Mouse (Mus musculus): Measurements from ENCODE around the gene Olfr726. TPM values are rescaled to one million over a fixed set of nuclear protein-coding genes. Genes with fewer than 3 reads are reported as not detected.

The Olfr726 gene
- polyA plus RNA-seq (2015; fragmentation: Nextera tagmentation; extraction: Ambion mirVana), result not detected in 2 replicates

- H3K36me3 ChIP-seq (ENCODE audit: control insufficient read depth, insufficient read depth, low read length), result no peaks in the 10 kb centered on the region
- no peak within 1 kb of the TSS for H3K4me2 ChIP-seq (ENCODE audit: low read depth, low read length)
- no peaks in the 10 kb centered on the region for H3K4me1 ChIP-seq (ENCODE audit: control insufficient read depth, insufficient read depth, low read length)
- no peak within 1 kb of the TSS for H3K9ac ChIP-seq (ENCODE audit: low read length)
- ATAC-seq (ENCODE audit: insufficient read depth, low FRiP score), result no peak
- H3K4me3 ChIP-seq (replicated peaks; ENCODE audit: low read length), result no peak within 1 kb of the TSS
- H3K9me3 ChIP-seq (replicated peaks; ENCODE audit: control insufficient read depth, low read length), result no peaks in the 10 kb centered on the region
- H3K27me3 ChIP-seq (ENCODE audit: control insufficient read depth, insufficient read depth, low read length), result no peaks in the 10 kb centered on the region
- H3K27ac ChIP-seq (ENCODE audit: low read length), result no peak within 1 kb of the TSS
- WGBS, result 57% methylated on average over 1 of the region's 1 CpGs
These were observed at the start of gene Olfr726 for GRCm38 (mm10) chr14:50090853-50091252. Gene Olfr726, minus strand, starts transcription at chr14:50090953.

DNA sequence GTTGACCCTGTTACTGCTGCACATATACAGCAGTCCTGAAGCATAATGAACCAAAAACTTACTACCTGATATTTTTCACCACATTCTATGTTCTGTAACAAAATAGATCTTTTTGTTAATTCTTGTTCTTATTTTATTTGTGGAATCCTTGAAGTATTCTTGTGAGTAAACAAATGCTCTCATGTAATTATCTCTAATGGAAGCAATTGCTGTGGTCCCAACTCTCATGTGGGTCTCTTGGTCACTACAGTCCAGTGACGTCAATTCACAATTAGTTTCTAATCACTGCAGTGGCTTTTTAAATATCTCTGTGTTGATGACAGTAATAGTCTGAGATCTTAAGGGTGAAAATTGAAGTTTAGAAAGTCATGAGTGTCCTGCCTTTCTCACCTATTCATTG lies 32.1 kb upstream of the Olfr726 start, which contains the start of gene Olfr727:
TSS of gene Olfr727 (plus strand) at position 301 of the 400 bp plus-strand sequence.
- WGBS, result 78% methylated on average over 1 of the region's 1 CpGs

GRCm38 (mm10) chr14:50062733-50063104 lies 28.0 kb downstream of the Olfr726 start:
- Histone ChIP-seq H3K4me3 (replicated peaks; ENCODE audit: low read length) (peak overlapping the region; percentile 77), H3K9ac (ENCODE audit: low read length) (peak overlapping the region; percentile 78; the same call in 1 of the 2 replicates), H3K36me3 (ENCODE audit: control insufficient read depth, insufficient read depth, low read length) (no peaks in the 10 kb centered on the region), H3K9me3 (replicated peaks; ENCODE audit: control insufficient read depth, low read length) (no peaks in the 10 kb centered on the region), H3K4me1 (ENCODE audit: control insufficient read depth, insufficient read depth, low read length) (no peaks in the 10 kb centered on the region), H3K27ac (ENCODE audit: low read length) (no peak overlapping the region), H3K27me3 (ENCODE audit: control insufficient read depth, insufficient read depth, low read length) (no peaks in the 10 kb centered on the region), H3K4me2 (ENCODE audit: low read depth, low read length) (peak overlapping the region; percentile 70)
- under 1% methylated on average over 4 of the region's 4 CpGs for WGBS
- ATAC-seq (ENCODE audit: insufficient read depth, low FRiP score), result no peak

More for the DNA sequence above, 32.1 kb upstream of the Olfr726 start, which contains the start of gene Olfr727:
- Histone ChIP-seq H3K9ac (ENCODE audit: low read length) (no peak within 1 kb of the TSS), H3K4me2 (ENCODE audit: low read depth, low read length) (no peak within 1 kb of the TSS), H3K36me3 (ENCODE audit: control insufficient read depth, insufficient read depth, low read length) (no peaks in the 10 kb centered on the region), H3K4me1 (ENCODE audit: control insufficient read depth, insufficient read depth, low read length) (no peaks in the 10 kb centered on the region), H3K27me3 (ENCODE audit: control insufficient read depth, insufficient read depth, low read length) (no peaks in the 10 kb centered on the region), H3K4me3 (replicated peaks; ENCODE audit: low read length) (no peak within 1 kb of the TSS), H3K27ac (ENCODE audit: low read length) (no peak within 1 kb of the TSS), H3K9me3 (replicated peaks; ENCODE audit: control insufficient read depth, low read length) (no peaks in the 10 kb centered on the region)
- ATAC-seq (ENCODE audit: insufficient read depth, low FRiP score), result no peak

DNA sequence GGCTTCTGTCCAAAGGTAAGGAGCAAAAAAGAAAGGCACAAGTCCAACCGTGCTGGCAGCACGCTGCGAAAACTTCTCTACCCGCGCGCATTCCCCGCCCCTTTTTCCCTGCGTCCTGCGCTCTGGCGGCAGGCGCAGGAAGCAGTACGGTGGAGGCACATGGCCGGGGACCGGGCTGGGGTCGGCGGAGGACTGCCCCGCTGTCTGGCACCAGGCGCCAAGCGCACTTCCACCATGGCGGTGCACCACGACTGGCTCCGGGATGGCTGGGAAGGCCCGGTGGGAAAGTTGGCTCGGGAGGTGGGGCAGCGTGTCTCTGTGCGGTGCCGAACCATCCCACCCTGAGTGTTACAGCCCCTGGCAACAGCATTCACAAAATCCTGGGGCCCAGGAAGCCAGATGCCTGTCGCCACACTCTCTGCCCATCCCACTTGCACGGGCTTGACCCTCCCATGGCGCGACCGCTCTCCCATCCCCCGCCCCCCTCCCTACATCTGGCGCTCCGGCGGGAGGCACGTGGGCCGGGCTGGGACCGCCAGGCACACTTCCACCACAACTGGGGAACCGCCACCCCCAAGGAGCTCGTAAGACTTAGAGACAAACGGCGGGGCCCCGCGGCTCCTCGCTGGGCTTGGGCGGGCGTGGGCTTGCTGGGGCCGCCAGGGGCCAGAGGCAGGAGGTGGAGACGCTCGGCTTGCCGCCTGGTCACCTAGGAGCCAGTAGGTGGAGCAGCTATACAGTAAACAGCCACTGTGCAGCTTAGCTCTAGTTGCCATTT lies 28.6 kb downstream of the Olfr726 start:
- no peaks in the 10 kb centered on the region for H3K27me3 ChIP-seq (ENCODE audit: control insufficient read depth, insufficient read depth, low read length)
- 1% methylated on average over 52 of the region's 52 CpGs for WGBS
- H3K9me3 ChIP-seq (replicated peaks; ENCODE audit: control insufficient read depth, low read length), result no peaks in the 10 kb centered on the region
- H3K4me2 ChIP-seq (ENCODE audit: low read depth, low read length), result peak overlapping the region; percentile 70
- peak overlapping the region; percentile 78 for H3K9ac ChIP-seq (ENCODE audit: low read length)
- ATAC-seq (ENCODE audit: insufficient read depth, low FRiP score), result peak; percentile 96
- no peaks in the 10 kb centered on the region for H3K36me3 ChIP-seq (ENCODE audit: control insufficient read depth, insufficient read depth, low read length)
- H3K27ac ChIP-seq (ENCODE audit: low read length), result peak overlapping the region; percentile 86
- H3K4me3 ChIP-seq (replicated peaks; ENCODE audit: low read length), result peak overlapping the region; percentile 77
- no peaks in the 10 kb centered on the region for H3K4me1 ChIP-seq (ENCODE audit: control insufficient read depth, insufficient read depth, low read length)

GRCm38 (mm10) chr14:50061590-50061954 lies 29.2 kb downstream of the Olfr726 start:
- Histone ChIP-seq H3K27ac (ENCODE audit: low read length) (peak overlapping the region; percentile 86), H3K4me3 (replicated peaks; ENCODE audit: low read length) (peak overlapping the region; percentile 77), H3K36me3 (ENCODE audit: control insufficient read depth, insufficient read depth, low read length) (no peaks in the 10 kb centered on the region), H3K4me2 (ENCODE audit: low read depth, low read length) (peak overlapping the region; percentile 70), H3K9me3 (replicated peaks; ENCODE audit: control insufficient read depth, low read length) (no peaks in the 10 kb centered on the region), H3K4me1 (ENCODE audit: control insufficient read depth, insufficient read depth, low read length) (no peaks in the 10 kb centered on the region), H3K9ac (ENCODE audit: low read length) (peak overlapping the region; percentile 78), H3K27me3 (ENCODE audit: control insufficient read depth, insufficient read depth, low read length) (no peaks in the 10 kb centered on the region)
- WGBS, result 0% methylated on average over 13 of the region's 13 CpGs
- ATAC-seq (ENCODE audit: insufficient read depth, low FRiP score), result no peak

GRCm38 (mm10) chr14:50061179-50061578 lies 29.6 kb downstream of the Olfr726 start:
- no peaks in the 10 kb centered on the region for H3K27me3 ChIP-seq (ENCODE audit: control insufficient read depth, insufficient read depth, low read length)
- H3K9ac ChIP-seq (ENCODE audit: low read length), result peak overlapping the region; percentile 78
- H3K36me3 ChIP-seq (ENCODE audit: control insufficient read depth, insufficient read depth, low read length), result no peaks in the 10 kb centered on the region
- no peaks in the 10 kb centered on the region for H3K9me3 ChIP-seq (replicated peaks; ENCODE audit: control insufficient read depth, low read length)
- H3K4me3 ChIP-seq (replicated peaks; ENCODE audit: low read length), result peak overlapping the region; percentile 77
- H3K27ac ChIP-seq (ENCODE audit: low read length), result no peak overlapping the region
- 14% methylated on average over 11 of the region's 11 CpGs for WGBS
- H3K4me1 ChIP-seq (ENCODE audit: control insufficient read depth, insufficient read depth, low read length), result no peaks in the 10 kb centered on the region
- H3K4me2 ChIP-seq (ENCODE audit: low read depth, low read length), result peak overlapping the region; percentile 70
- ATAC-seq (ENCODE audit: insufficient read depth, low FRiP score), result no peak

DNA sequence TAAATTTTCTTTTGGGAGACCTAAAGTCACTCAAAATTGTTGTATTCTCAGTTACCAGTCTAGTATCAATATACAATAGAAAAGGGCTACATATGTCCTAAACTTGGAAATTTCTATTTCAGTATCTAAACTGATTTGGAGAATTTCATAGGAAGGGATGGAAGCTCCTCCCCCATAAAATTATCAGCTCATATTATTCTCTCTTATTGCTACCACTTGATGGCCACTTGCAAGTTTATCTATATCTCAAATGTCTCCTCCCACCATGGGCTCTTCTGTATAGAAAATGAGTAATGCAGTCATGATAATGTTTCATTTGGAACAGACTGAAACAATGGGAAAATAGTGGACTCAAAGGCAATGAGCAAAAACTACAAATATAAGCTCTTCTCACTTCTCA lies 50.5 kb downstream of the Olfr726 start, which contains the start of gene Olfr725:
TSS of gene Olfr725 (minus strand) at position 101 of the 400 bp plus-strand sequence.
- H3K9me3 ChIP-seq (replicated peaks; ENCODE audit: control insufficient read depth, low read length), result no peaks in the 10 kb centered on the region
- ATAC-seq (ENCODE audit: insufficient read depth, low FRiP score), result no peak
- H3K36me3 ChIP-seq (ENCODE audit: control insufficient read depth, insufficient read depth, low read length), result no peaks in the 10 kb centered on the region
- no peaks in the 10 kb centered on the region for H3K27me3 ChIP-seq (ENCODE audit: control insufficient read depth, insufficient read depth, low read length)
- no peak within 1 kb of the TSS for H3K27ac ChIP-seq (ENCODE audit: low read length)
- no peaks in the 10 kb centered on the region for H3K4me1 ChIP-seq (ENCODE audit: control insufficient read depth, insufficient read depth, low read length)
- H3K9ac ChIP-seq (ENCODE audit: low read length), result no peak within 1 kb of the TSS
- H3K4me3 ChIP-seq (replicated peaks; ENCODE audit: low read length), result no peak within 1 kb of the TSS
- no peak within 1 kb of the TSS for H3K4me2 ChIP-seq (ENCODE audit: low read depth, low read length)

Other genes starting within 250 kb of the Olfr726 start
- gene Olfr722, start 189.0 kb downstream of the Olfr726 start, polyA plus RNA-seq (2015; fragmentation: Nextera tagmentation; extraction: Ambion mirVana), result not detected in 2 replicates
- gene Olfr723, start 159.2 kb downstream of the Olfr726 start, polyA plus RNA-seq (2015; fragmentation: Nextera tagmentation; extraction: Ambion mirVana), result not detected in 2 replicates
- gene Olfr724, start 127.7 kb downstream of the Olfr726 start, polyA plus RNA-seq (2015; fragmentation: Nextera tagmentation; extraction: Ambion mirVana), result not detected in 2 replicates
- not detected in 2 replicates for gene Olfr725, start 50.6 kb downstream of the Olfr726 start, polyA plus RNA-seq (2015; fragmentation: Nextera tagmentation; extraction: Ambion mirVana)
- gene Olfr727, start 32.2 kb upstream of the Olfr726 start, polyA plus RNA-seq (2015; fragmentation: Nextera tagmentation; extraction: Ambion mirVana), result not detected in 2 replicates
- gene Olfr728, start 51.7 kb upstream of the Olfr726 start, polyA plus RNA-seq (2015; fragmentation: Nextera tagmentation; extraction: Ambion mirVana), result not detected in 2 replicates
- not detected in 2 replicates for gene Olfr729, start 62.0 kb upstream of the Olfr726 start, polyA plus RNA-seq (2015; fragmentation: Nextera tagmentation; extraction: Ambion mirVana)
- gene Olfr730, start 97.2 kb upstream of the Olfr726 start, polyA plus RNA-seq (2015; fragmentation: Nextera tagmentation; extraction: Ambion mirVana), result not detected in 2 replicates
- gene Olfr731, start 150.9 kb upstream of the Olfr726 start, polyA plus RNA-seq (2015; fragmentation: Nextera tagmentation; extraction: Ambion mirVana), result not detected in 2 replicates
- not detected in 2 replicates for gene Olfr732, start 193.3 kb upstream of the Olfr726 start, polyA plus RNA-seq (2015; fragmentation: Nextera tagmentation; extraction: Ambion mirVana)
- gene Olfr733, start 210.6 kb upstream of the Olfr726 start, polyA plus RNA-seq (2015; fragmentation: Nextera tagmentation; extraction: Ambion mirVana), result not detected in 2 replicates
- gene Olfr734, start 235.8 kb upstream of the Olfr726 start, polyA plus RNA-seq (2015; fragmentation: Nextera tagmentation; extraction: Ambion mirVana), result not detected in 2 replicates

Measured in stomach, embryonic 16.5 days (tissue).